Mouse (Mus musculus): ENCODE measurements around the gene Swt1.

DNA sequence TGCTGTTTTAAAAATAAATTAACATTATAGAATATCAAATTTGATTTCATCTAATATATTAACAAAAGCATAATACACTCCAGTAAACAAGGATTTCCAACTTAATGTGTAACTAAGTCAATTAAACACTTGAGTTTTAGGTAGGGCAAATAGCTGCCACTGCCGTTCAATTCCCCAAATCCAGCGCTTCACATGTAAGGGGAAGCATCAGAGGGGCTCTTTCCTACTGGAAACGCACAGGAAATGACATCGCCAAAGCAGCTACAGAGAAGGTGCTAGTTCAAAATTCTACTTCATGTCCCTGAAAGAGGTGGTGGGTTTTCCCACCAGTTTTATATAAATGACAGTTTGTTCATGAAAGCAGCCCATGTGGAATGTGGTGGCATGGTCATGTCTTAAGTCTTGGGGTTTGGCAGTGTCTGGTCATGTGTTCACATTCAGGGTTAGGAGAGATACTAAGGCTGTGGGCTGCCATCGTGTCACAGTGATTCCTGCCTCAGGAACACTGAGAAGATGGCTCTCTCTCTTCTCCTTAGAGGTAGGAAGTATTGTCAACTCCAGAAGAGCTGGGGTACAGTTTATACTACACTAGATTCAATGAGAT, 60.4 kb downstream of the Swt1 start:
- TF ChIP-seq MYOG (IDR thresholded peaks at IDR 0.05; ENCODE audit: control insufficient read depth, extremely low read depth, insufficient read length), result no peak
- no peak for TF ChIP-seq CTCF (IDR thresholded peaks at IDR 0.05; ENCODE audit: control insufficient read depth, insufficient read depth, insufficient read length)

All from C2C12 (cell line).